Mouse (Mus musculus) MEL (cell line): ENCODE measurements around the gene Il16.

Source experiments
- EP300 ChIP-seq, 2 experiments: IDR thresholded peaks; 2 replicates each; pipeline ENCODE4 v1.6.1; 2011; ENCODE audit warnings: improper control_type of control experiment in 2 of 2, low read length in 2 of 2, low read depth in 1 of 2, mild to moderate bottlenecking in 1 of 2
- POLR2A ChIP-seq, 2 experiments: IDR thresholded peaks; 2 replicates each; pipeline ENCODE4 v1.6.1; 2011 to 2012; ENCODE audit warnings: low read length in 2 of 2, mild to moderate bottlenecking in 2 of 2, control low read depth in 1 of 2, improper control_type of control experiment in 1 of 2, low read depth in 1 of 2, moderate library complexity in 1 of 2; ENCODE audit not compliant: control insufficient read depth in 1 of 2, insufficient read depth in 1 of 2, poor library complexity in 1 of 2
- ZNF384 ChIP-seq: IDR thresholded peaks from 2 replicates; pipeline ENCODE4 v1.6.1; 2012; ENCODE audit warnings: low read depth, mild to moderate bottlenecking, inconsistent platforms, low read length, improper control_type of control experiment

GRCm38 (mm10) chr7:83745065-83745412, 487 bp downstream of the Il16 start:
- TF ChIP-seq ZNF384 (no peak), POLR2A (IDR thresholded peaks at IDR 0.05; ENCODE audit: control insufficient read depth in 1 of 2, insufficient read depth in 1 of 2, low read depth in 1 of 2, low read length in 2 of 2, poor library complexity in 1 of 2) (no peak), EP300 (IDR thresholded peaks at IDR 0.05; ENCODE audit: low read depth in 1 of 2, low read length in 2 of 2) (no peak)
